Mouse (Mus musculus) neural tube, postnatal 0 days (tissue): ENCODE measurements around the gene Dnajb6. TPM values are rescaled to one million over a fixed set of nuclear protein-coding genes. Genes with fewer than 3 reads are reported as not detected.

Source experiments
- polyA plus RNA-seq: library from polyadenylated mRNA; unstranded; fragments of >200 nt; fragmentation: Nextera tagmentation; extraction: Ambion mirVana; gene quantifications from 2 replicates; pipeline ENCODE4 v1.2.1, GENCODE M21; 2015

The Dnajb6 gene
- 257 and 266 TPM in 2 replicates for polyA plus RNA-seq

DNA sequence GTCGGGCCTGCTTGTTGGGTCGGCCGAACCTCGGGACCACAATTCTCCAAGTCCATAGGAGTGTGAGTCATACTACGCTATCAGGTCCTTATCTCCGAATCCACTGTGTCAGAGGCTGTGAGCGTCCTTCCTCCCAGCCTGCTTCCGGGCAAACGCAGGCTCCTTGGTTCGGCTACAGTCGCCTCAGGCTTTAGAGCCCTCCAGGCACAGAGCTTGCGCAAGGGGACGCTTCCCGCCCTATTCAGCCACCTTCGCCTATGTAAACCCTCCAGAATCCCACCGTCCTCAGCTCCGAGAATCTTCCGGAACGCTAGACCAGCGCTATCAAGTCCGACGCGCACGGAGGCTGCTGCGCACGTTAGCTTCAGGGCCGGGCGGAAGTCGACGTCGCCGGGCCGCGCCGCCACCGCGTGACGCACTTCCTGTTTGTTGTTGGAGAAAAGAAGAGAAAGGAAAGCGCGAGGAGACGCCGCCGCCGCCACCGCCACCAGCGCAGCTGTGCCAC lies at the start of gene Dnajb6, which contains the start of gene Gm5129:
TSS of gene Dnajb6 (plus strand) at position 132 of the 505 bp plus-strand sequence.
TSS of gene Gm5129 (minus strand) at position 380 of the 505 bp plus-strand sequence.

Other genes with a start within 250 kb of the Dnajb6 start
- gene Ube3c, start 166.4 kb upstream of the Dnajb6 start, polyA plus RNA-seq: 29.5 and 29.9 TPM in 2 replicates
- gene Gm5129, start 248 bp downstream of the Dnajb6 start, polyA plus RNA-seq: not detected in 2 replicates